Mouse (Mus musculus) ES-E14 (cell line): ENCODE data around the gene Adgrv1.
"Not testable (repeated sequence)": the region's sequence is repeated elsewhere in the genome, so short reads cannot be mapped to it uniquely, and the experiment has no call there.

Experiments used
- HCFC1 ChIP-seq: IDR thresholded peaks from 2 replicates; pipeline ENCODE4 v1.6.1; 2012; ENCODE audit warnings: low read length, inconsistent platforms, borderline replicate concordance; ENCODE audit not compliant: insufficient read depth
- ZC3H11A ChIP-seq: IDR thresholded peaks from 2 replicates; pipeline ENCODE4 v1.6.1; 2012; ENCODE audit warnings: low read depth, mild to moderate bottlenecking, inconsistent platforms, low read length, borderline replicate concordance
- ZNF384 ChIP-seq: IDR thresholded peaks from 2 replicates; pipeline ENCODE4 v1.6.1; 2012; ENCODE audit warnings: low read depth, low read length, inconsistent platforms

- TF ChIP-seq ZNF384, ZC3H11A, HCFC1: not testable (repeated sequence)
These were observed 17.4 kb upstream of the Adgrv1 start for GRCm38 (mm10) chr13:81650382-81650781.
